Mouse (Mus musculus): ENCODE measurements at regions not wholly inside any gene's neighbourhood (a gene's known extent, or its start where the extent isn't known, plus 50 kb on each side); places are given as distances from the start of the nearest gene placed in this dataset.

DNA sequence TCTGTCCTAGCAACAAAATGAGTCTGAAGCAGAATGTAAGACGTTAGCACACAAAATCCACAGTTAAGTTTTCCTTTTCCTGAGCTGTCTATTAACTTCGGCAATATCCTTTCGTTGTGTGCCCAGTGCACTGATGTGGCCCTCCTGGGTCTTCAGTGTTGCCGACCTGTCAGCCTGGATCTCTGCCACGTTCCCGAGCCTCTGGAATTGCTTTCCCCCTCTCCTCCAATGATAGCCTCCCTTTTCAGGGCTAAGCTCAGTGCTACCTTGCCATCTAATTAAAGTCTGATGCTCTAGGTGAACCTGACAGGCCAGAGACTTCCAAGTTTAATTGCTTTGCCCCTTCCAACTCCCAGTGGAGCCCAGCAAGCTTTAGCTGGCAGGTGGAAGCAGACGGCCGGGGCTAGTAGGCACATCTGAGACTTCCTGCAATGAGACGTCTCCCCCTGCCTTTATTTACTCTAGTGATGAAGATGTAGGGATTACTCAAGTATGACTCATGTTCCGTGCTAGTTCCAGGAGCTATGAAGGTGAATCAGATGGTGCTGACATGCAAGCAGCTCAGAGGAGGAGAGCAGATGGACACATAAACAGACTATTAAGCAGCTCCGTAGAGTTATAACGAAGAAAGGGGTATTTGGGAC, 894.3 kb upstream of the Car8 start:
- DNase-seq (ENCODE audit: low spot score): no peak

DNA sequence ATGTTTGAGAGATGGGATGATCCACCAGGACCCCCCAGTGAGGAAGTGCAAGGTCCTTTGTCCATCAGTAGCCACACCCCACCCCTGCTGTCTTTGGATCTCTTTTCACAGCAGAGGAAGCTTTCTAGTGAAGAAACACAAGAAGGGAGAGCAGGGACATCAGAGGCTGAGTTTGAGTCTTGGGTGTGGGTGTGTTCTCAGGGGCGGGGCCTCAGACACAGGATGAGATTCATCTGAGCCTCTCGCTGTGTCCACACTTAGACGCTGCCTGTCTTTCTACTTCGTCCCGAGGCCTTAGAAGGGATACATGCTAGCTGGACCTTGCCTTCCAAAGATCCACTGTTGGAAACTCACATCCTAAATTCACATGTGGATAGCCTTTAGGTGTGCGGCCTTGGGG, 893.5 kb upstream of the Car8 start:
- no peak for DNase-seq (ENCODE audit: low spot score)

DNA sequence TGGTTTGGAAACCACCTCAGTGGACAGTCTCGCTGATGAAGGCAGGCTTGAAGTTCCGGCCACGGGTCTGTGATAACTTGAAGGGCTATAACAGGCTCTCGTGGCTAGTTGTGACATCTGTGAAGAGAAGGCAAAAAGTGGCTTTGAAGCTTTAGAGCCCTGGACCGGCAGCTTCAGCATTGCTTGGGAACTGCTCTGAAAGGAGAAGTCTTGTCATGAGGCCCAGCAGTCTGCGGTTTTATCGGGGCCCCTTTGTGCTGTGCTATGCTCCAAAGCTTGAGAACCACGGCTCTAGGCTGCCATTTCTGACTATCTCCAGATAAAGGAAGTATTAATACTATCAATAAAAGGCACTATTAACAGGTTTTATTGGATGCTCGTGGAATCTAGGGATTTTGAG, 892.8 kb upstream of the Car8 start:
- no peak for DNase-seq (ENCODE audit: low spot score)

DNA sequence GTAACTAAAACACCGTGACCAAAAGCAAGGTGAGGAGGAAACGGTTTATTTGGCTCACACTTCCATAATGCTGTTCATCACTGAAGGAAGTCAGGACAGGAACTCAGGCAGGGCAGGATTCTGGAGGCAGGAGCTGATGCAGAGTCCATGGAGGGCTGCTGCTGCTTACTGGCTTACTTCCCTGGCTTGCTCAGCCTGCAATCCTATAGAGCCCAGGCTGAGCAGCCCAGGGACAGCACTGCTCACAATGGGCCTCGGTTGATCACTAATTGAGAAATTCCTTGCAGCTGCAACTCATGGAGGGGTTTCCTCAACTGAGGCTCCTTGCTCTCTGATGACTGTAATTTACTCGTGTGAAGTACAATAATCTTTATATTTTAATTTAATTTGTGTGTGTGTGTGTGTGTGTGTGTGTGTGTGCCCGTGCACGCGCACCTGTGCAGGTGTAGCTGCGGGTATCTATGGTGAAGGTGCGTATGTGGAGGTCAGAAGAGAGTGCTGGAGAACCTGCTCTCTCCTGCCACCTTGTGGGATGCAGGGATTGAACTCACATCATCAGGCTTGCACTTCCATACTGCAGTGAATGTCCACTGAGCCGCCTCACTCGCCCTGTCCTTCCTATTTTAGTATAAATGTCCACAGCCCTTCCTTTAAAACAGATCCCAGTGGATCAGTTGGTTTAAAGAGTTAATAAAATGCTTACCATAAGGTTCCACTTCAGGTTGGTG, 886.6 kb upstream of the Car8 start:
- peak; percentile 41 for DNase-seq (ENCODE audit: low spot score)

DNA sequence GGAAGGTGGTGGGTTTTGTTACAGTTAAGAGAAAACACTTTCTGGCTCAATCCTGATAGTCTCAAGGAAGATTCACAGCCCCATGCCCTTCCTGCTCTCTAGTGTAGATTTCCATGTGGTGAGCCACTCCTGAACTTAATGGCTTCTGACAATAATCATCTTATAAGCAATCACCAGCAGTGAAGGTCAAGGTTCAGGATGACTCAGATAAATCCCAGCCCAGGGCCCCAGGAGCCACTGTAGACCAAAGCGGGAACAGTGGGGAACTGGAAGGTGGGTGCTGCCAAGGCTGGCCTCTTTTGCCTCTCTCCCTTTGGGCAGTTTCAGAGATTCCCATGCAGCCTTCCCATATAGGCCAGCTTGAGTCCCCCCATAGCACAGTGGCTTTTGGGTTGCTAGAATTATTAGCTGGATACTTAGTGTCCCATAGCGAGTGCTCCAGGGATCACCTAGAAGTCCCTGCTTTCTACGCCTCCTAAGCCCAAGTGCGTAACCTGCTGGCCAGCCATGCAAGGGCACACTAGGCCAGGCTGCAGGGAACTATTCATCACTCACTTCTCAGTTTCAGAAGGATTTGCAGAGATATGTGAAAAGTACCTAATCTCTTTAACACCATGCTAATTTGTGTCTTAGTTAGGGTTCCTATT, 885.9 kb upstream of the Car8 start:
- DNase-seq (ENCODE audit: low spot score): no peak

DNA sequence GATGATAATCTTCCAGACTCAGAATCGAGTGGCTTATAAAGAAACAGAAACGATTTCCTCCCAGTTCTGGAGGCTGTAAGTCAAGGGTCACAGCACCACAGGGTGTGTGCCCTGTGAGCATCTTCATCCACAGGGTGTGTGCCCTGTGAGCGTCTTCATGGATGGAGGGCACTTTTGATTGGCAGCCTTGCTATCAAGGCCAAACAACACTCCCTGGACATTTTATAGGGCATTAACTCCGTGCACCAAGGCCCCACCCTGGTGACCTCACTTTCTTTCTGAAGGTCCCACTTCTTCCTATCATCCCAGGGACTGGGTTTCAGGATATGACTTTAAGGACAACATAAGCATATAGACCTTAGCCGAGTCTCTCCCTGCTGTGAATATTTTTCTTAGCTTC, 885.3 kb upstream of the Car8 start:
- DNase-seq (ENCODE audit: low spot score): no peak

DNA sequence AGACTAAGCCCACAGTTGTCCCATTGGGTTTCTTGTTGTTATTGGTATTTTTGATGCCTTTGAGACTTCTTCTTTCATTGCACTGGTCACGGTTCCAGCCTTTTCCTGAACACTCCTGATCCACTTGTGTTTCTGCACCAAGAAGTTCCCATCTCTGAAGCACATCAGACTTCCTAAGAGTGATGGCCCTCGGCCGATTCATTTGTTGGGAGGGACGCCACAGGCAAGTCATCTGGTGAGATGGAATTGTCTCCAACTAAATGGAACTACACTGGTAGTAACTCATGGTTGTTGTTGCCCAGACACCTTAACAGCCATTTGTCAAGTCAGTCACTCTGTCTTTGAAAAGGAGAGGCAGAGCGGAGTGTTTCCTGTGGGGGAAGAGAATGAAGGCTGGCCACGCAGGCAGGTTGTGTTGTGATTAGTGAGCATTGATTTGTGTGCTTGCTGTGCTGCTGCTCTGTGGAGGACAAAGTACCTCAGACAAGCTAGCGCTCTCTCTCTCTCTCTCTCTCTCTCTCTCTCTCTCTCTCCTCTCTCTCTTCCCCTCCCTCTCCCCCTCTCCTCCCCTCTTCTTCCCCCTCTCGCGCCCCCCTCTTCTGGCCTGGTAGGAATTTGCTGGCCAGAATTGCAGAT, 884.7 kb upstream of the Car8 start:
- no peak for DNase-seq (ENCODE audit: low spot score)

DNA sequence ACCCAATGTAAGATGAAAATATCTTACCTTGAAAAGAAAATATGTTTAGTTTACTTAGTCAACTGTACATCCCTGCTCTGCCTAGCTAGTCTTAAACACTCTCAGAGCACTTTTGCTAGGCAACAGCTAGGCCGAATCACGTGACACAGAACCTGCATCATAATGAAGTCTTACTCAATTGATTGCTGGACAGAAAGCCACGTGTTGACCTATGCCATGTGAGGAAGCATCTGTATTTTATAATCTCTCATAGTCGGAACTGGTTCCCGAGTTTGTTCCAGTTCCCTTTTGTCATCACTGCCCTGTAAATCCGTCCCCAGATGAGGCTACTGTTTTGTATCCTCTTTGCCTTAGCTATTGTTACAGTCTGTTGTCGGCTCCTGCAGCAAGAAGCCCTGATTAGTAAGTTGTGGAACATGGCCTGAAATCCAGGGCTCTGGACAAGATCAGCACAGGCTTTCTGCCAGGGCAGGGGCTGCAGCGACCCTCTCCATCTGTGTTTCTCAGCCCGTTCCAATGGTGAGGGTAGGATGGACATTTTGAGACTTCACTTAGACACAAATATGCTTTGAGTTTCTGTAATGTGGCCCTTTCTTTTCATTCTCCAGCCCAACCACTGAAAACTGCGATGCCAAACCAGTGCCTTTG, 883.9 kb upstream of the Car8 start:
- no peak for DNase-seq (ENCODE audit: low spot score)

DNA sequence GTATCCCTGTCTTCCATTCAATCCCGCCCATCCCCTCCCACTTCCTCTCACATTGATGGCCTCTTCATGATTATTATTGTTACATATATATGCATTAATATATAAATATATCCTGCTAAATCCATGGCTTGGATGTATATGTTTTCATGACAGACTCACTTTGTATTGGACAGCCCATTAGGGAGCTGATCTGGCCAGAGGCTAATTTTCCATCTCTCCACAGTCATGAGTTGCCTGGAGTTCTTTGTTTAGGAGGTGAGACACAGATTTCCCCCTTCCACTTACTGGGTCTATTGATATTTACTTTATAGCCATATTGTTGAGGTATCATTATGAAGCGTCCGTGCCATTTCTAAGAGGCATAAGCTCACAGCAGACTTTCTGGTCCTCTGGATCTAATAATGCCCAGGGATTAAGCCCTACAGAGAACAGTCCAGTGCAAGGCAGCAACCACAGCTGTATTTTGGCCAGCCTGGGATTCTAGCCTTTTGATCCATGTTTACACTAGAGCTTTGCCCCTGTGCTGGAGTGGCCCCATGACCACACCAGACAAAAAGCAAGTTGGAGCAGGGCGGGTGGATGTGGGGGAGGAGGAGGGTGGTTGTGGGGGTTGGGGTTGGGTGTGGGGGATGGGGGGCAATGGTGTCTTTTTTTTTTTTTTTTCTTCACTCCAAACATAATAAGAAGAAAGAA, 878.3 kb upstream of the Car8 start:
- DNase-seq (ENCODE audit: low spot score): no peak

DNA sequence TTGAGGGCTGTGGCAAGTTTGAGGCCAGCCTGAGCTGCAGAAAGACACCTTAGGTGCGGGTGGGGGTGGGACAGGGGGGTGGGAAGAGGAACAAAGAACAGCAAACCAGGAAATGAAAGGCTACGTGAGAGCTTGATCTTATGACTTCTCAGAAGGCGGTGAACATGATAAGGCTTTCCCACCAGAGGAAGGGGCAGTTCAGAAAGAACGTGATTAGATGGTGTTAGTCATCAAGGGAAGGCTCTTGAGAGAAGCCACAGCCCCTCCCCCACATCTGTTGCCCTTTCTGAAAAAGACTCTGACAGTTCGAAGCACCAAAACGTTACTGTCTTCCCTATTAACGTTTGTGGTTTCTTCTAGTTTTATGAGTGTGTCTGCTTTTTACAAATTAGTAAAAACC, 877.0 kb upstream of the Car8 start:
- peak; percentile 17 for DNase-seq (ENCODE audit: low spot score)

DNA sequence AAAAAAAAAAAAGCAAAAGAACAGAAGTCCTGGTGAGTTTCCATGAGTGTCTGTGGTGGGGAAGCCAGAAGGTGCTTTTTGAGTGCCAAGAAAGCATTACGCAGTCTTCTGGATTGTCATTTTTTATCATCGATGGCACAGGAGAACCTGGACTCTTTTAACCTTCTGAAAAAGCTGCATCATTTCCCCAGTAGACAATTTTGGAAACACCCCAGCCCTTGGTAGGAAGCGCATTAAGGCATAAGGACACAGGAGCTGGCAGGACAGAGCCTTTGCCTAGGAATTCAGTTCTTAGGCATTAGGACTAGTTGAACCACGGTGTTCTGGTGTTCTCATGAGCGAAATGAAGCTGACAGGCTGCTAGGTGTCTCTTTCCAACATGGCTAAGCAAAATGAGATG, 875.1 kb upstream of the Car8 start:
- DNase-seq (ENCODE audit: low spot score): no peak

DNA sequence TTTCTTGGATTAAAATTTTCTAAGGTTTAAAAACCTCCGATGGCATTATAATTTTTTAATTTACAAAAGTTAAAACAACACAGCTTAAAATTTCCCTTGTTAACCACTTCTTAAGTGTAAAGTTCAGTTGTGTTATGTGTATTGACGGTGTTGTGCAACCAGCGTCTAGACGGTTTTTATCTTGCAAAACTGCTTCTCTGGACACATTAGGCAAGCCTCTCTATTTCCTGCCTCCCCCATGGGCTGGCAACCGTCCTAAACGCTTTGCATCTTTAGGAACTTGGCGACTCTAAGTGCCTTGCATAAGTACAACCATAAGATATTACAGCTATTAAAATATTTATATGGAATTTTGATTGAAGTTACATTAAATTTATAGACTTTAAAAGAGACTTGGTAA, 871.5 kb upstream of the Car8 start:
- DNase-seq (ENCODE audit: low spot score): no peak

DNA sequence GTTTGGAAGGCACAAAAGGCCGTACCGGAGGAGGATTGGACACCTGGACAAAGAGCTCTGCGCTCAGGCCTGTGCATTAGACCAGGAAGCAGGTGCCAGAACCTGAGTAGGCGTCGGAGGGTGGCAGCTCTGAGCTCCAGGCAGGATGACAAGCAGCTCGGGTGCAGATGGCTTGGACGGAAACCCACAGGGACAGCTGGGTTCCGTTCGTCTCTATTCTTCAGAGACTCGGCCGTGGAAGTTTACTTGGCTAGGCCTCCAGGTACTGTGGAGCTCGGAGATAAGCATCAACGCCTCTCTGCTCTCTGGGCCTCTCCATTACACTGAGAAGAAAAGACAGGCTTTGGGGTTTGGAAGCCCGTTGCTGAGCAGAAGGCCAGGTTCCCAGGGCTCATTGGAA, 868.5 kb upstream of the Car8 start:
- DNase-seq (ENCODE audit: low spot score): peak; percentile 82

DNA sequence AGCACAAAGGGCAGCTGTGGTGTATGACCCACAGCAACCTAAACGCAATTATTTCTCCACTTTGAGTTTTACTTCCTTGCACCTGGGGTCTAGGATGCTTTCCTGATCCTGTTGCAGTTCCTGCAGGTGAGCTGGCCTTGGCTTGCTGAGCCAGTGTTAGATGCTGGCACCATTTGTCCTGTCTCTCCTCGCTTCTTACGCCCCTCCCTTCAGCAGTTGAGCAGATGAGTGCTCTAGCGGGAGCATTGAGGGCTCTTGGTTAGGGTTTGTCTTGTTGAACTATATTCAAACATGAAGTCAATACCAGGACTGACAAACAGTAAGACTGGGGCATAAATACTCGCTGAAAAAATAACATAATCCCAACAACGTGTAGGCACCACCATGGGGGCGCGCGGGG, 867.9 kb upstream of the Car8 start:
- peak; percentile 44 for DNase-seq (ENCODE audit: low spot score)

DNA sequence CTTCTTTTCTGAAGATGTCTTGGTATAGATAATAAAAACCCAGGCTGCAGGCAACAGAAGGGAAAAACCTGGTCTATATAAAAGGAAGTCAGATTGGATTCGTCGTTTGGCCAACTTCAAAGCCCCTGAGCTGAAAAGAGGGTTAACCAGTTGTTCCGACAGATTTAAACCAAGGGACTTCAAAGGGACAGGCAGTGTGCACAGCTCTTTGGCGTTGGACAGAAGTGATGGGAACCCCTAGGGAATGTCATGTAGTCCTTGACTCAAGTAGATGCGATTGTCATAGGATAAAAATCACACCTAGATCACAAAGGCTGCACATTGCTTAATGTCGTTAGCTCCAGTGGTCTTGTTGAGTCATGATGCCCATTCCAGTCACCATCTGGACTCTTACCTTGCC, 865.8 kb upstream of the Car8 start:
- no peak for DNase-seq (ENCODE audit: low spot score)

DNA sequence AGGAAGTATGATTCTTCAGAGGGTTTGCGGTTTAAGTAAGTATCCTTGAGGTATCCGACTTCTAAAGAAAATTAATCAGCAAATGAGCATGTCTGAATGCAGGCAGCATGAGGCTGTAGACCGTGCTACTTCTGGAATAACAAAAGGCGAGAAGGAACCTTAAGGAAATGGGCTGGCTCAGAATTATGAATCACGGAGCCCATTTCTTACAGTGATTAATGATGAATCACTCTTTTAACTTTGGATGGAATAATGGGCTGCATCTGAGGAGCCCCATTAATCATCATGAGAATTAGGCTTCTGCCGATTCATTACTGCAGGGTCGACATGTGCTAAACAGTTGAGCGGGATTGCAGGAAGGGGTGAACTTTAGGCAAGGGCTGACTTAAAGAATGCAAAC, 865.1 kb upstream of the Car8 start:
- no peak for DNase-seq (ENCODE audit: low spot score)

DNA sequence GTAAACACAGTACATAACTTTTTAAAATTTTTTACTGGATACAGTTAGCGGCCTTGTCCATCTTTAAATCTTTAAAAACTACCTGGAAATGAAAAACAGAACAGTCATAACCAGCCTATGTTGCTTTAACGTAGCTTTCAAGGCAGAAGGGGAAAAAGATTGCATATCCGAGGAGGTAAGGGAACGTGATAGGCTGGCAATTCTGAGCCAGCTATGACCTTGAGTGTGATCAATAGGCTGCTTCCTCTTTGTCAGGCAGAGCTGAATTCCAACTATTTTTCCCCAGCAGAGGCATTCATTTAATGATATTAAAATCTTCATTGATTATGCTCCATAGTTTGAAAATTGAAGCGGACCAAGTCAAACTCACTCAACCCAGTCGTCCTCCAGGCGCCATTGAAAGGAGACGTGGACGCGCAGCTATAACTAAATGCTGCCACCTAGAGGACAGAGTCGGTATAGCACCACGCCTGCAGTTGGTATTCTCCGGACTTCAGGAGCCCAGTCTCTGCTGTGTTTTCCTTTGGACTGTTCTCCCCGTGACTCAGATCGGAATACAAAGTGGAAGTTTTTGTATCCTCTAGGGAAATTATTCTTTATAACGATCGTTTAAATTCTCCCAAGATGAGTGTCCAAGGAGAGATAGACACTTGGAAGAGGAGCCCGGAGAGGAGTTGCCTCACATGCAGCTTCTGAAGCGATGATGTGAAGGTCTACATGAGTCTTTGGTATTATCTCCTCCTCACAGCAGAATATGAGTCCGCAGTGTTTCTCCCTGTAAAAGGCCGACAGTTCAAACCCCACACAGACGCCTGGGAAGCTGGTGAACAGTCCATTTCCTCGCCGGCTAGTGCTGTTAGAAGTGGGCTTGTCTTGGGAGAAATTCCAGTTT, 858.2 kb upstream of the Car8 start:
- DNase-seq (ENCODE audit: low spot score): peak; percentile 84

DNA sequence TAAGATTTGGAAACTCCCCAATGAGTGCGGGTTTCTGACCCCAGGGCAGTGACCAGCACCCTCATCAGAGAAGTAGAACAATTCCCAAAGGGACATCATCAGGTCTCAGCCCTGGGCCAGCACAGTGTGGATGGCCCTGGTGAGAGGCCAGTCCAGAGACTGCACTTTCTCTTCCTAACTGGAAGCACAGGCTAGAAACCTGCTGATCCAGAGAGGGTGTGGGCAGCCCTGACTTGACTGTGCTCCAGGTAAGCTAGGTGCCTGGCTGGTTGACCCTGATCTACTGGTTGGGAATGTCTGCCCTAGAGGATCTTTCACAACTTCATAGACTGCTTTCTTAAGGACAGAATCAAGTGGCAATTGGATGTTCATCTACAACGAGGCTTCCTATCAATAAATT, 857.4 kb upstream of the Car8 start:
- no peak for DNase-seq (ENCODE audit: low spot score)

DNA sequence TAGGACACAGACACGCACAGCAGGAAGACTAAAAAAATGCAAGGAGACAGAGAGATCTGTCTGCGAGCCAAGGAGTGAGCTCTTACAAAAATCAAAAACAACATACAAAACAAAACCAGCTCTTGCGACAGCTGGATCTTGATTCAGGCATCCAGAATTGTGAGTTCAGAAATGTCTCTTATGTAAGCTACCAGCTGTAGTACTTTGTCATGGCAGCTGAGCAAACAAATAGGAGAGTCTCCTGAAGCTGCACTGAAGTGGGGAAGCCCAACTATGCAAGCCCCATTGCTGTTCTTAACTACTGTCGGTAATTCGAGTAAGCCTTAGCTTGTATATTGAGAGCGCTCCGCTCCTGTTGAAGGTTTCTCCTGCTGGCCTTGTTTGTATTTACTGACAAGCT, 856.8 kb upstream of the Car8 start:
- DNase-seq (ENCODE audit: low spot score): no peak

DNA sequence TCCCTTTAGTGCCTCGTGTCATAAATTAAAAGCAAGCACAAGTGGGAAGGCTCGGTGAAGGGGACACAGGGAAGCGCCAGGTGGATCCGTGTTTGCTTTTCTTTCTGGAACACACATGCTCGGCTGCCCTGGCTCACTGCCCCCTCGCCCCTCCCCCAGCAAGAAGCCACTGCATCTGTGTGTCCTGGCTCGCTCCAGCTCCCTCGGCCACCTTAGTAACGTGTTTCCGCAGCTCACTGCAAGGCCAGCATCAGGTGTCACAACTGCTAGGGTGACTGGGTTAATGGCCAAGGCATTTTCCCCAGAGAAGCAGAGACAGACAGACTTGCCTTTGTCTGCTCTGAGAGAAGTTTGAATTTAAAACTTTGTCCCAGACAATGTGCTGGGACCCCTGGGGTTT, 855.7 kb upstream of the Car8 start:
- no peak for DNase-seq (ENCODE audit: low spot score)

All from thymus, postnatal 0 days (tissue).